Mouse (Mus musculus): ENCODE data around the gene Rcor3. TPM values are rescaled to one million over a fixed set of nuclear protein-coding genes. Genes with fewer than 3 reads are reported as not detected.

Rcor3 gene
- total and polyA plus RNA-seq, 3 experiments: 1.5 to 3.9 (median 3.1) TPM

- peaks cover 2% of the 10 kb centered on the region for H3K79me2 ChIP-seq (replicated peaks; ENCODE audit: control insufficient read depth, extremely low read depth, insufficient read depth, poor library complexity, severe bottlenecking)
- no peak for TF ChIP-seq JUND (conservative IDR thresholded peaks at IDR 0.05; ENCODE audit: low read depth, low read length)
- TF ChIP-seq MAZ (IDR thresholded peaks at IDR 0.05; ENCODE audit: low read depth, low read length): no peak
- no peak for TF ChIP-seq E2F4 (IDR thresholded peaks at IDR 0.05; ENCODE audit: insufficient replicate concordance, low read depth, low read length)
- TF ChIP-seq ETS1 (conservative IDR thresholded peaks at IDR 0.05; ENCODE audit: low read depth, low read length): no peak
- TF ChIP-seq SIN3A (IDR thresholded peaks at IDR 0.05; ENCODE audit: low read length): peak; percentile 74
- TF ChIP-seq MEF2A (IDR thresholded peaks at IDR 0.05; ENCODE audit: borderline replicate concordance, low read depth, low read length): no peak
- 0 out of 2 replicates have a peak, but pooled peaks have one; percentile 21 for TF ChIP-seq NRF1 (IDR thresholded peaks at IDR 0.05; ENCODE audit: low read depth, low read length)
- TF ChIP-seq RAD21 (IDR thresholded peaks at IDR 0.05; ENCODE audit: low read depth, low read length): peak; percentile 100
- TF ChIP-seq POLR2AphosphoS2 (IDR thresholded peaks at IDR 0.05; ENCODE audit: low read depth, low read length): no peak
- peak; percentile 21; the same call in 1 of the 2 replicates for TF ChIP-seq ZNF384 (IDR thresholded peaks at IDR 0.05; ENCODE audit: low read depth, low read length)
- TF ChIP-seq GABPA (IDR thresholded peaks at IDR 0.05; ENCODE audit: insufficient replicate concordance, low read depth, low read length): no peak
- TF ChIP-seq TBP (conservative IDR thresholded peaks at IDR 0.05; ENCODE audit: low read depth, low read length): no peak
- peak; percentile 97 for TF ChIP-seq ZC3H11A (IDR thresholded peaks at IDR 0.05; ENCODE audit: low read depth, low read length)
- no peak for TF ChIP-seq UBTF (IDR thresholded peaks at IDR 0.05; ENCODE audit: low read depth, low read length)
- TF ChIP-seq CTCF (conservative IDR thresholded peaks at IDR 0.05 in 1 of 2, IDR thresholded peaks at IDR 0.05 in 1 of 2; ENCODE audit: low read depth in 2 of 2, low read length in 2 of 2): peak; percentile 71 to 99; a peak in 3 of 4 replicates
- peak; percentile 100 for TF ChIP-seq SMC3 (IDR thresholded peaks at IDR 0.05; ENCODE audit: low read depth, low read length)
- TF ChIP-seq ELF1 (IDR thresholded peaks at IDR 0.05; ENCODE audit: low read depth, low read length): no peak
- peak; percentile 14; the same call in 1 of the 2 replicates for TF ChIP-seq MXI1 (IDR thresholded peaks at IDR 0.05; ENCODE audit: low read depth, low read length)
- peaks cover 15 to 25% of the 10 kb centered on the region in 2 experiments for H3K4me1 ChIP-seq (ENCODE audit: control insufficient read depth in 1 of 2, insufficient read depth in 2 of 2)
- H3K4me3 ChIP-seq (replicated peaks in 1 of 3; ENCODE audit: low read depth in 2 of 3, low read length in 2 of 3, poor library complexity in 1 of 3): peak overlapping the region; percentile 36 to 77 (median 41)
- peak; percentile 91 for DNase-seq (ENCODE audit: extremely low read depth)
- H3K9ac ChIP-seq (ENCODE audit: insufficient read depth, low read depth): no peak overlapping the region
- H3K9me3 ChIP-seq (replicated peaks; ENCODE audit: low read length): no peaks in the 10 kb centered on the region
- dilution Hi-C loops (cut with MboI; ENCODE audit: extremely low pct_ligation_motif_present, extremely low pct_unique_long_range_greater_than_20kb, low sequenced_read_pairs) (no loop called here), in situ Hi-C loops (cut with MboI; ENCODE audit: low pct_ligation_motif_present, low pct_unique_long_range_greater_than_20kb, low sequenced_read_pairs) (no loop called here)
- peaks cover 0 to 17% of the 10 kb centered on the region in 2 experiments for H3K36me3 ChIP-seq (replicated peaks in 1 of 2; ENCODE audit: control insufficient read depth in 1 of 2, insufficient read depth in 1 of 2, low read length in 1 of 2)
- no peak overlapping the region for H3K27ac ChIP-seq (ENCODE audit: insufficient read depth, low read depth)
- no peaks in the 10 kb centered on the region for H3K27me3 ChIP-seq (replicated peaks)
- H3K4me2 ChIP-seq (ENCODE audit: insufficient read depth, low read depth, poor library complexity, severe bottlenecking): peak overlapping the region; percentile 81; the same call in 1 of the 2 replicates
Measured at GRCm38 (mm10) chr1:192092879-192093660, 44.8 kb downstream of the Rcor3 start.

Data from CH12.LX (cell line).